Mouse (Mus musculus) MEL (cell line): ENCODE results near the gene Pafah1b1.

Experiments used
- CTCF ChIP-seq, 3 experiments: IDR thresholded peaks in 2 of 3; conservative IDR thresholded peaks in 1 of 3; 2 replicates each; pipeline ENCODE4 v1.5.1; 2011 to 2012; ENCODE audit warnings: low read length in 3 of 3, low read depth in 2 of 3, mild to moderate bottlenecking in 2 of 3, improper control_type of control experiment in 1 of 3, inconsistent platforms in 1 of 3, mixed read lengths in 1 of 3, moderate library complexity in 1 of 3; ENCODE audit not compliant: control insufficient read depth in 1 of 3, insufficient read depth in 1 of 3, poor library complexity in 1 of 3, severe bottlenecking in 1 of 3
- MYB ChIP-seq: IDR thresholded peaks from 2 replicates; pipeline ENCODE4 v1.6.1; 2011; ENCODE audit warnings: mild to moderate bottlenecking, low read depth, low read length, improper control_type of control experiment

GRCm38 (mm10) chr11:74662221-74662620, 62.2 kb downstream of the Pafah1b1 start:
- TF ChIP-seq MYB (no peak), CTCF (IDR thresholded peaks at IDR 0.05 in 2 of 3, conservative IDR thresholded peaks at IDR 0.05 in 1 of 3; ENCODE audit: control insufficient read depth in 1 of 3, insufficient read depth in 1 of 3, low read depth in 2 of 3, low read length in 3 of 3, poor library complexity in 1 of 3, severe bottlenecking in 1 of 3) (no peak)
